Mouse (Mus musculus): ENCODE measurements around the gene Fam207a.

DNA sequence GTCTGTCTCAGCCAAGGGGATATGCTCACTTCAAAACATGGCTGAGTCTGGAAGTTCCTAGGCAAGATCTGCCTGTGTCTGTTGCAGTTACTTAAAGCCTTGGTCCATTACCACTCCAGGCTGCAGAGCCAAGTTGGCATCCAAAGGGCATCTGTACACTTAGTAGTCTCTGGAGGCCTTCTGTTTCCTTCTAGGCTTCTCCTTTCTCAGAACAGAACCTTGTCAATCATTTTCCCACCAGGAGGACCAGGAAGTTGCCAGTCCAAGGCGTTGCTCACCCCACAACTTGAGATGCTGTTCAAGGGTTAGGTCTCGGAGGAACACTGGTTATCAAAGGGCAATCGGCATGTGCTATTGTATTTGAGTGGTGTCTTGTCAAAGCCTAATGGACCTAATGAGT lies 76.6 kb downstream of the Fam207a start:
- TF ChIP-seq CTCF (conservative IDR thresholded peaks at IDR 0.05; ENCODE audit: insufficient read depth, insufficient read length, low read depth, low read length) (no peak), POLR2A (IDR thresholded peaks at IDR 0.05; ENCODE audit: low read depth, low read length) (no peak)
